Mouse (Mus musculus) adrenal gland, adult 18-20 months (tissue): Measurements from ENCODE around the gene Sugp1. TPM values are rescaled to one million over a fixed set of nuclear protein-coding genes. Genes with fewer than 3 reads are reported as not detected.

Experiments
- DNase-seq, 2 experiments: peaks; one replicate each; pipeline ENCODE4 v3.0.0; 2021 to 2022; ENCODE audit warnings: low spot score in 2 of 2
- microRNA-seq, 2 experiments: library from miRNA; unstranded; fragments of <30 nt; microRNA quantifications; one replicate each; pipeline ENCODE4 v1.2.0; 2021; ENCODE audit warnings: borderline number of aligned reads in 2 of 2
- total RNA-seq, 2 experiments: library from RNA; stranded (reverse); gene quantifications; 1 replicate in 1 of 2; 2 replicates in 1 of 2; pipeline ENCODE4 v1.2.3; 2021

Gene Sugp1
- total RNA-seq, 2 experiments from 2014 or later, result 25.8 to 27.9 TPM

GRCm38 (mm10) chr8:70104922-70105321, 62.3 kb downstream of the Sugp1 start:
- DNase-seq, result no peak

GRCm38 (mm10) chr8:70110451-70110850, 67.8 kb downstream of the Sugp1 start:
- no peak for DNase-seq

GRCm38 (mm10) chr8:70111192-70111795, 68.7 kb downstream of the Sugp1 start:
- DNase-seq, result no peak

GRCm38 (mm10) chr8:70112401-70113016, 69.9 kb downstream of the Sugp1 start:
- no peak for DNase-seq

- DNase-seq, result no peak
These were observed 71.9 kb downstream of the Sugp1 start for GRCm38 (mm10) chr8:70114488-70114887.

GRCm38 (mm10) chr8:70114892-70115291, 72.3 kb downstream of the Sugp1 start:
- DNase-seq, result no peak

- DNase-seq, result no peak
These were observed 75.0 kb downstream of the Sugp1 start for GRCm38 (mm10) chr8:70117611-70118010.

GRCm38 (mm10) chr8:70118726-70119700, 76.4 kb downstream of the Sugp1 start:
- DNase-seq, result no peak

GRCm38 (mm10) chr8:70120667-70121066, 78.1 kb downstream of the Sugp1 start, which contains the start of gene Ncan:
Gene Ncan, minus strand, starts transcription at chr8:70120873.
- DNase-seq, result peak; percentile 45 to 46

Small RNA genes within 50 kb of the gene (microRNA-seq; reads per million reads assigned to microRNA genes)
- 0 reads per million in 2 experiments for gene Mir7066

Other genes with a start within 250 kb of the Sugp1 start
- gene Gmip, start 234.1 kb upstream of the Sugp1 start, total RNA-seq, result 10 to 100 TPM in 1 of 2 experiments, 1 to 10 TPM in 1; 8.3 to 10.6 TPM
- gene Lpar2, start 220.4 kb upstream of the Sugp1 start, total RNA-seq, result 1 to 10 TPM; 1.8 to 2.0 TPM
- gene Pbx4, start 210.3 kb upstream of the Sugp1 start, total RNA-seq, result 1 to 10 TPM; 1.2 to 1.3 TPM
- under 1 TPM; 0.06 to 0.10 TPM for gene Cilp2, start 155.1 kb upstream of the Sugp1 start, total RNA-seq
- gene Tssk6, start 140.6 kb upstream of the Sugp1 start, total RNA-seq, result under 1 TPM; 0.51 to 0.60 TPM
- 100 to 1,000 TPM; 176 to 210 TPM for gene Ndufa13, start 140.3 kb upstream of the Sugp1 start, total RNA-seq
- 1 to 10 TPM; 2.2 to 3.1 TPM for gene Yjefn3, start 140.1 kb upstream of the Sugp1 start, total RNA-seq
- 100 to 1,000 TPM; 102 to 111 TPM for gene Gatad2a, start 46.4 kb upstream of the Sugp1 start, total RNA-seq
- 10 to 100 TPM; 48.8 to 55.7 TPM for gene Mau2, start 79 bp upstream of the Sugp1 start, total RNA-seq
- gene Tm6sf2, start 30.1 kb downstream of the Sugp1 start, total RNA-seq, result 1 to 10 TPM in 1 of 2 experiments, under 1 TPM in 1; 0.83 to 1.1 TPM
- gene Hapln4, start 40.6 kb downstream of the Sugp1 start, total RNA-seq, result 1 to 10 TPM in 1 of 2 experiments, under 1 TPM in 1; 0.83 to 3.0 TPM
- 1 to 10 TPM in 1 of 2 experiments, under 1 TPM in 1; 0.13 to 2.6 TPM for gene Ncan, start 78.1 kb downstream of the Sugp1 start, total RNA-seq
- gene Nr2c2ap, start 88.5 kb downstream of the Sugp1 start, total RNA-seq, result 10 to 100 TPM; 19.0 to 24.0 TPM
- gene Rfxank, start 96.3 kb downstream of the Sugp1 start, total RNA-seq, result 10 to 100 TPM; 13.0 to 17.4 TPM
- gene Borcs8, start 96.7 kb downstream of the Sugp1 start, total RNA-seq, result 10 to 100 TPM; 54.8 to 59.2 TPM
- gene Mef2b, start 96.9 kb downstream of the Sugp1 start, total RNA-seq, result under 1 TPM; 0.48 to 0.99 TPM
- 10 to 100 TPM; 68.0 to 84.2 TPM for gene Tmem161a, start 129.5 kb downstream of the Sugp1 start, total RNA-seq
- gene Slc25a42, start 169.5 kb downstream of the Sugp1 start, total RNA-seq, result 10 to 100 TPM; 34.0 to 41.4 TPM
- 10 to 100 TPM; 31.4 to 33.7 TPM for gene Sugp2, start 191.4 kb downstream of the Sugp1 start, total RNA-seq
- 10 to 100 TPM; 10.9 to 13.6 TPM for gene Armc6, start 191.7 kb downstream of the Sugp1 start, total RNA-seq
- 10 to 100 TPM; 18.5 to 19.8 TPM for gene Homer3, start 240.0 kb downstream of the Sugp1 start, total RNA-seq